In genomic region chr12:25144591-25145343, GRCm38 (mm10) we compare ENCODE assay signal across 15 mouse cellular contexts.
"Had no signal": no experiment of that assay in that cellular context is flagged by ENCODE, and none has a peak within 500 bp of the region (broad histone marks: within the 10 kb centered on the region; RNA-seq: fewer than 3 reads in every experiment).

No protein-coding gene starts in this region.

- H3K9ac ChIP-seq: limb, embryonic 13.5 days; liver, embryonic 12.5 days; lung, embryonic 14.5 days; neural tube, embryonic 13.5 days; stomach, embryonic 15.5 days had no signal

- ATAC-seq: liver, embryonic 12.5 days had no signal

- H3K4me1 ChIP-seq: limb, embryonic 13.5 days; liver, embryonic 12.5 days; neural tube, embryonic 13.5 days had no signal

- H3K4me2 ChIP-seq: limb, embryonic 13.5 days; liver, embryonic 12.5 days; lung, embryonic 14.5 days; neural tube, embryonic 13.5 days; stomach, embryonic 15.5 days had no signal

- H3K36me3 ChIP-seq: limb, embryonic 13.5 days; liver, embryonic 12.5 days; midbrain, embryonic 10.5 days; neural tube, embryonic 13.5 days; stomach, embryonic 15.5 days had no signal

- H3K4me3 ChIP-seq: limb, embryonic 13.5 days; liver, embryonic 12.5 days; midbrain, embryonic 10.5 days; neural tube, embryonic 13.5 days; stomach, embryonic 15.5 days had no signal

- DNase-seq: kidney, adult 2 months; kidney, postnatal 10 days; layer of hippocampus, adult 9-11 months; layer of hippocampus, postnatal 36 days; lung, embryonic 14.5 days; lung, postnatal 10 days; lung, postnatal 4 days; midbrain, embryonic 14.5 days; retina, postnatal 1 day; thymus, postnatal 4 days had no signal

- H3K27me3 ChIP-seq: limb, embryonic 13.5 days; liver, embryonic 12.5 days; neural tube, embryonic 13.5 days; stomach, embryonic 15.5 days had no signal

- H3K27ac ChIP-seq: limb, embryonic 13.5 days; liver, embryonic 12.5 days; midbrain, embryonic 10.5 days; neural tube, embryonic 13.5 days; stomach, embryonic 15.5 days had no signal

- H3K9me3 ChIP-seq: limb, embryonic 13.5 days; liver, embryonic 12.5 days; midbrain, embryonic 10.5 days; neural tube, embryonic 13.5 days; stomach, embryonic 15.5 days had no signal
